Mouse (Mus musculus): ENCODE measurements at regions not wholly inside any gene's neighbourhood (a gene's known extent, or its start where the extent isn't known, plus 50 kb on each side); places are given as distances from the start of the nearest gene placed in this dataset.

GRCm38 (mm10) chr9:118204456-118204855 is 54.5 kb upstream of the Cmc1 start:
- H3K27ac ChIP-seq (ENCODE audit: low read depth, low read length), result no peak overlapping the region
- H3K9ac ChIP-seq (replicated peaks; ENCODE audit: low read depth, low read length), result no peak overlapping the region
- H3K36me3 ChIP-seq (ENCODE audit: control insufficient read depth, insufficient read depth, low read length), result no peaks in the 10 kb centered on the region
- H3K4me1 ChIP-seq (ENCODE audit: control insufficient read depth, insufficient read depth, low read length), result no peaks in the 10 kb centered on the region
- no peak for ATAC-seq (ENCODE audit: low read depth)
- 86% methylated on average over 9 of the region's 9 CpGs for WGBS
- no peak overlapping the region for H3K4me3 ChIP-seq (ENCODE audit: low read depth, low read length)
- no peak overlapping the region for H3K4me2 ChIP-seq (ENCODE audit: low read depth, low read length)
- no peaks in the 10 kb centered on the region for H3K9me3 ChIP-seq (ENCODE audit: control insufficient read depth, low read length)
- no peaks in the 10 kb centered on the region for H3K27me3 ChIP-seq (ENCODE audit: control insufficient read depth, insufficient read depth, low read length)

- no peak overlapping the region for H3K9ac ChIP-seq (replicated peaks; ENCODE audit: low read depth, low read length)
- no peaks in the 10 kb centered on the region for H3K4me1 ChIP-seq (ENCODE audit: control insufficient read depth, insufficient read depth, low read length)
- no peaks in the 10 kb centered on the region for H3K36me3 ChIP-seq (ENCODE audit: control insufficient read depth, insufficient read depth, low read length)
- H3K27ac ChIP-seq (ENCODE audit: low read depth, low read length), result no peak overlapping the region
- H3K27me3 ChIP-seq (ENCODE audit: control insufficient read depth, insufficient read depth, low read length), result no peaks in the 10 kb centered on the region
- ATAC-seq (ENCODE audit: low read depth), result no peak
- WGBS, result 89% methylated on average over 5 of the region's 7 CpGs
- H3K4me3 ChIP-seq (ENCODE audit: low read depth, low read length), result no peak overlapping the region
- H3K4me2 ChIP-seq (ENCODE audit: low read depth, low read length), result no peak overlapping the region
- no peaks in the 10 kb centered on the region for H3K9me3 ChIP-seq (ENCODE audit: control insufficient read depth, low read length)
Measured at GRCm38 (mm10) chr9:118206483-118206882, 56.5 kb upstream of the Cmc1 start.

GRCm38 (mm10) chr9:118219696-118220095 is 69.7 kb upstream of the Cmc1 start:
- 94% methylated on average over 5 of the region's 5 CpGs for WGBS
- no peaks in the 10 kb centered on the region for H3K4me1 ChIP-seq (ENCODE audit: control insufficient read depth, insufficient read depth, low read length)
- no peaks in the 10 kb centered on the region for H3K36me3 ChIP-seq (ENCODE audit: control insufficient read depth, insufficient read depth, low read length)
- H3K9ac ChIP-seq (replicated peaks; ENCODE audit: low read depth, low read length), result no peak overlapping the region
- no peak overlapping the region for H3K27ac ChIP-seq (ENCODE audit: low read depth, low read length)
- H3K4me3 ChIP-seq (ENCODE audit: low read depth, low read length), result no peak overlapping the region
- H3K27me3 ChIP-seq (ENCODE audit: control insufficient read depth, insufficient read depth, low read length), result no peaks in the 10 kb centered on the region
- no peaks in the 10 kb centered on the region for H3K9me3 ChIP-seq (ENCODE audit: control insufficient read depth, low read length)
- no peak for ATAC-seq (ENCODE audit: low read depth)
- no peak overlapping the region for H3K4me2 ChIP-seq (ENCODE audit: low read depth, low read length)

GRCm38 (mm10) chr9:118221186-118221585 is 71.2 kb upstream of the Cmc1 start:
- H3K4me1 ChIP-seq (ENCODE audit: control insufficient read depth, insufficient read depth, low read length), result no peaks in the 10 kb centered on the region
- H3K9ac ChIP-seq (replicated peaks; ENCODE audit: low read depth, low read length), result no peak overlapping the region
- no peak overlapping the region for H3K4me2 ChIP-seq (ENCODE audit: low read depth, low read length)
- H3K27ac ChIP-seq (ENCODE audit: low read depth, low read length), result no peak overlapping the region
- no peak overlapping the region for H3K4me3 ChIP-seq (ENCODE audit: low read depth, low read length)
- H3K36me3 ChIP-seq (ENCODE audit: control insufficient read depth, insufficient read depth, low read length), result no peaks in the 10 kb centered on the region
- no peaks in the 10 kb centered on the region for H3K27me3 ChIP-seq (ENCODE audit: control insufficient read depth, insufficient read depth, low read length)
- 84% methylated on average over 14 of the region's 14 CpGs for WGBS
- ATAC-seq (ENCODE audit: low read depth), result no peak
- no peaks in the 10 kb centered on the region for H3K9me3 ChIP-seq (ENCODE audit: control insufficient read depth, low read length)

GRCm38 (mm10) chr9:118227401-118228061 is 77.6 kb upstream of the Cmc1 start:
- no peaks in the 10 kb centered on the region for H3K9me3 ChIP-seq (ENCODE audit: control insufficient read depth, low read length)
- H3K27me3 ChIP-seq (ENCODE audit: control insufficient read depth, insufficient read depth, low read length), result no peaks in the 10 kb centered on the region
- H3K4me1 ChIP-seq (ENCODE audit: control insufficient read depth, insufficient read depth, low read length), result no peaks in the 10 kb centered on the region
- H3K4me3 ChIP-seq (ENCODE audit: low read depth, low read length), result no peak overlapping the region
- 44% methylated on average over 23 of the region's 23 CpGs for WGBS
- ATAC-seq (ENCODE audit: low read depth), result peak; percentile 46
- H3K9ac ChIP-seq (replicated peaks; ENCODE audit: low read depth, low read length), result no peak overlapping the region
- H3K36me3 ChIP-seq (ENCODE audit: control insufficient read depth, insufficient read depth, low read length), result no peaks in the 10 kb centered on the region
- H3K27ac ChIP-seq (ENCODE audit: low read depth, low read length), result peak overlapping the region; percentile 28; the same call in 1 of the 2 replicates
- no peak overlapping the region for H3K4me2 ChIP-seq (ENCODE audit: low read depth, low read length)

GRCm38 (mm10) chr9:118228691-118229427 is 78.9 kb upstream of the Cmc1 start:
- peak; percentile 49; the same call in 1 of the 2 replicates for ATAC-seq (ENCODE audit: low read depth)
- H3K4me2 ChIP-seq (ENCODE audit: low read depth, low read length), result no peak overlapping the region

GRCm38 (mm10) chr9:118240711-118241110 is 90.7 kb upstream of the Cmc1 start:
- no peak for ATAC-seq (ENCODE audit: low read depth)
- 58% methylated on average over 4 of the region's 4 CpGs for WGBS
- Histone ChIP-seq H3K27ac (ENCODE audit: low read depth, low read length) (no peak overlapping the region), H3K4me1 (ENCODE audit: control insufficient read depth, insufficient read depth, low read length) (no peaks in the 10 kb centered on the region), H3K4me3 (ENCODE audit: low read depth, low read length) (no peak overlapping the region), H3K4me2 (ENCODE audit: low read depth, low read length) (no peak overlapping the region), H3K9me3 (ENCODE audit: control insufficient read depth, low read length) (no peaks in the 10 kb centered on the region), H3K9ac (replicated peaks; ENCODE audit: low read depth, low read length) (no peak overlapping the region), H3K27me3 (ENCODE audit: control insufficient read depth, insufficient read depth, low read length) (no peaks in the 10 kb centered on the region), H3K36me3 (ENCODE audit: control insufficient read depth, insufficient read depth, low read length) (no peaks in the 10 kb centered on the region)

More at GRCm38 (mm10) chr9:118228691-118229427, 78.9 kb upstream of the Cmc1 start:
- H3K9me3 ChIP-seq (ENCODE audit: control insufficient read depth, low read length), result no peaks in the 10 kb centered on the region
- no peaks in the 10 kb centered on the region for H3K27me3 ChIP-seq (ENCODE audit: control insufficient read depth, insufficient read depth, low read length)
- no peaks in the 10 kb centered on the region for H3K36me3 ChIP-seq (ENCODE audit: control insufficient read depth, insufficient read depth, low read length)
- 34% methylated on average over 19 of the region's 19 CpGs for WGBS
- H3K9ac ChIP-seq (replicated peaks; ENCODE audit: low read depth, low read length), result no peak overlapping the region
- no peak overlapping the region for H3K4me3 ChIP-seq (ENCODE audit: low read depth, low read length)
- H3K27ac ChIP-seq (ENCODE audit: low read depth, low read length), result no peak overlapping the region
- no peaks in the 10 kb centered on the region for H3K4me1 ChIP-seq (ENCODE audit: control insufficient read depth, insufficient read depth, low read length)

- H3K4me1 ChIP-seq (ENCODE audit: control insufficient read depth, insufficient read depth, low read length), result no peaks in the 10 kb centered on the region
- H3K4me3 ChIP-seq (ENCODE audit: low read depth, low read length), result no peak overlapping the region
- no peak overlapping the region for H3K4me2 ChIP-seq (ENCODE audit: low read depth, low read length)
- H3K27ac ChIP-seq (ENCODE audit: low read depth, low read length), result no peak overlapping the region
- 25% methylated on average over 15 of the region's 15 CpGs for WGBS
- H3K36me3 ChIP-seq (ENCODE audit: control insufficient read depth, insufficient read depth, low read length), result no peaks in the 10 kb centered on the region
- H3K9ac ChIP-seq (replicated peaks; ENCODE audit: low read depth, low read length), result no peak overlapping the region
- no peaks in the 10 kb centered on the region for H3K27me3 ChIP-seq (ENCODE audit: control insufficient read depth, insufficient read depth, low read length)
- H3K9me3 ChIP-seq (ENCODE audit: control insufficient read depth, low read length), result no peaks in the 10 kb centered on the region
- ATAC-seq (ENCODE audit: low read depth), result no peak
Measured at GRCm38 (mm10) chr9:118246820-118247628, 97.0 kb upstream of the Cmc1 start.

GRCm38 (mm10) chr9:118253829-118254228 is 103.9 kb upstream of the Cmc1 start:
- 0 out of 2 replicates have a peak, but pooled peaks cover 3% of the 10 kb centered on the region for H3K4me1 ChIP-seq (ENCODE audit: control insufficient read depth, insufficient read depth, low read length)
- no peaks in the 10 kb centered on the region for H3K9me3 ChIP-seq (ENCODE audit: control insufficient read depth, low read length)
- H3K4me3 ChIP-seq (ENCODE audit: low read depth, low read length), result no peak overlapping the region
- H3K27me3 ChIP-seq (ENCODE audit: control insufficient read depth, insufficient read depth, low read length), result no peaks in the 10 kb centered on the region
- no peak overlapping the region for H3K27ac ChIP-seq (ENCODE audit: low read depth, low read length)
- no peak overlapping the region for H3K4me2 ChIP-seq (ENCODE audit: low read depth, low read length)
- H3K36me3 ChIP-seq (ENCODE audit: control insufficient read depth, insufficient read depth, low read length), result no peaks in the 10 kb centered on the region
- no peak overlapping the region for H3K9ac ChIP-seq (replicated peaks; ENCODE audit: low read depth, low read length)
- no peak for ATAC-seq (ENCODE audit: low read depth)

Data from neural tube, embryonic 14.5 days (tissue).